Comparison of ENCODE assay signal across 24 mouse cellular contexts in genomic region chr5:104236741-104237140, GRCm38 (mm10). TPM values are rescaled to one million over a fixed set of nuclear protein-coding genes. Genes with fewer than 3 reads are reported as not detected.
A peak's percentile ranks its signal among the peaks of the same experiment; 100 is the strongest.
DNase-seq lines count a peak whose midpoint lies in the region; ATAC-seq lines count a peak whose summit lies in the region.
"Had no signal": no experiment of that assay in that cellular context is flagged by ENCODE, and none has a peak within 500 bp of the region (broad histone marks: within the 10 kb centered on the region; RNA-seq: fewer than 3 reads in every experiment).

No protein-coding gene starts in this region.

- peak; percentile 66 for DNase-seq in gastrocnemius, adult 18-20 months (ENCODE audit: low spot score)
- DNase-seq in gastrocnemius, postnatal 4 days (ENCODE audit: low spot score in 2 of 2), result no peak
- peak; percentile 66 for DNase-seq in heart, adult 8-10 months (ENCODE audit: low spot score)
- no peak for DNase-seq in heart, postnatal 14 days
- peak; percentile 5 for DNase-seq in lung, postnatal 25 days (ENCODE audit: low spot score)
- DNase-seq in lung, postnatal 14 days, result no peak
- DNase-seq: adrenal gland, postnatal 25 days; cerebellum, adult 11-12 months; cerebellum, adult 9-11 months; embryo, embryonic 11 days; kidney, adult 18-20 months; kidney, postnatal 14 days; layer of hippocampus, adult 9-11 months; liver; lung, adult 2 months; lung, postnatal 10 days; right cerebral cortex, postnatal 25 days; thymus, postnatal 4 days had no signal

- ATAC-seq in frontal cortex, adult (ENCODE audit: low TSS enrichment), result no peak
- ATAC-seq: forebrain, embryonic 14.5 days; hindbrain, embryonic 16.5 days; midbrain, embryonic 15.5 days had no signal

- intact Hi-C loops in heart, postnatal 14 days (cut with DNase I), result no loop called here

RNA-seq across cellular contexts. Expression of gene Dmp1, which starts 34.3 kb away (rescaled TPM):
- total RNA-seq in gastrocnemius, adult 18-20 months (2021), result under 1 TPM; 0.71 to 0.88 TPM
- 1 to 10 TPM; 2.0 TPM for total RNA-seq in gastrocnemius, postnatal 4 days (2021)
- not detected for total RNA-seq in heart, adult 8-10 months (2022)
- total RNA-seq in heart, postnatal 14 days (2021), result not detected
- total RNA-seq: adrenal gland, postnatal 25 days; megakaryocyte progenitor cell, adult 5-6 weeks; neutrophil, adult 5-6 weeks had no signal

Comparison
In these comparisons a context has a peak if more than half of its experiments do, and no peak if none do; other contexts are left out.
1. DNase-seq: peak in gastrocnemius, adult 18-20 months (single experiment), heart, adult 8-10 months (single experiment) and lung, postnatal 25 days (single experiment); none in gastrocnemius, postnatal 4 days (0 of 2), heart, postnatal 14 days (0 of 2) and lung, postnatal 14 days (single experiment).